Mouse (Mus musculus) heart, adult 18-20 months (tissue): ENCODE data around the gene Timm10. TPM values are rescaled to one million over a fixed set of nuclear protein-coding genes. Genes with fewer than 3 reads are reported as not detected.

Experiments
- DNase-seq, 2 experiments: peaks; one replicate each; pipeline ENCODE4 v3.0.0; 2021 to 2022; ENCODE audit warnings: mixed read lengths in 1 of 2
- total RNA-seq, 2 experiments: library from RNA; stranded (reverse); gene quantifications; 2 replicates each; pipeline ENCODE4 v1.2.3; 2021

Timm10 gene
- total RNA-seq, 2 experiments from 2014 or later = 109 to 146 TPM

GRCm38 (mm10) chr2:84812676-84813075 is 14.1 kb upstream of the Timm10 start:
- DNase-seq = no peak

GRCm38 (mm10) chr2:84819861-84820260 is 6.9 kb upstream of the Timm10 start:
- peak; percentile 47 to 74 for DNase-seq

GRCm38 (mm10) chr2:84822552-84822951 is 4.2 kb upstream of the Timm10 start, which contains the start of gene Smtnl1:
Gene Smtnl1 (minus strand): TSS chr2:84822652.
- DNase-seq = no peak

GRCm38 (mm10) chr2:84823237-84823636 is 3.6 kb upstream of the Timm10 start:
- no peak for DNase-seq

GRCm38 (mm10) chr2:84827283-84827920 is 605 bp downstream of the Timm10 start:
- DNase-seq = peak; percentile 23 to 53

GRCm38 (mm10) chr2:84831666-84832391 is 5.0 kb downstream of the Timm10 start:
- peak; percentile 88 to 94 for DNase-seq

- DNase-seq = no peak
Observed at GRCm38 (mm10) chr2:84837107-84837506, 10.3 kb downstream of the Timm10 start.

- no peak for DNase-seq
Observed at GRCm38 (mm10) chr2:84837817-84838592, 11.2 kb downstream of the Timm10 start.

GRCm38 (mm10) chr2:84838593-84838949 is 11.8 kb downstream of the Timm10 start, which contains the start of gene Slc43a1:
Gene Slc43a1 (plus strand): TSS chr2:84838850.
- DNase-seq = no peak

- DNase-seq = peak; percentile 60 to 65
Observed at GRCm38 (mm10) chr2:84838993-84839980, 12.5 kb downstream of the Timm10 start.

GRCm38 (mm10) chr2:84840016-84840747 is 13.4 kb downstream of the Timm10 start:
- DNase-seq = peak; percentile 76 to 77

- no peak for DNase-seq
Observed at GRCm38 (mm10) chr2:84840748-84841563, 14.2 kb downstream of the Timm10 start.

- DNase-seq = no peak
Observed at GRCm38 (mm10) chr2:84841905-84842304, 15.1 kb downstream of the Timm10 start.

GRCm38 (mm10) chr2:84843654-84844053 is 16.9 kb downstream of the Timm10 start:
- no peak for DNase-seq

GRCm38 (mm10) chr2:84845226-84845625 is 18.4 kb downstream of the Timm10 start:
- no peak for DNase-seq

- DNase-seq = no peak
Observed at GRCm38 (mm10) chr2:84850407-84851129, 23.8 kb downstream of the Timm10 start.

GRCm38 (mm10) chr2:84851130-84852040 is 24.6 kb downstream of the Timm10 start:
- DNase-seq = peak; percentile 78 to 90

GRCm38 (mm10) chr2:84855732-84856131 is 28.9 kb downstream of the Timm10 start:
- peak; percentile 57 to 73 for DNase-seq
